Mouse (Mus musculus) liver, adult 2 months (tissue): ENCODE data around the gene Prkcg. TPM values are rescaled to one million over a fixed set of nuclear protein-coding genes. Genes with fewer than 3 reads are reported as not detected.

Source experiments
- DNase-seq: peaks from one replicate; pipeline ENCODE4 v3.0.0-alpha.2; 2011; ENCODE audit warnings: low read depth, low spot score; ENCODE audit errors: extremely low read depth
- H3K27ac ChIP-seq: fragments of 200-500 bp; replicated peaks from 2 replicates; pipeline ENCODE4 v1.5.1; 2012; ENCODE audit warnings: low read depth, mild to moderate bottlenecking, control low read depth, inconsistent platforms, low read length; ENCODE audit not compliant: insufficient read depth
- H3K27me3 ChIP-seq: fragments of 200-500 bp; 2 replicates; pipeline ENCODE4 v1.6.1; 2012; ENCODE audit warnings: mild to moderate bottlenecking, moderate library complexity, low read length, inconsistent platforms; ENCODE audit not compliant: control insufficient read depth, insufficient read depth
- H3K36me3 ChIP-seq: fragments of 200-500 bp; 2 replicates; pipeline ENCODE4 v1.6.1; 2012; ENCODE audit warnings: low read length, inconsistent platforms; ENCODE audit not compliant: control insufficient read depth, insufficient read depth
- H3K4me1 ChIP-seq: fragments of 200-500 bp; 2 replicates; pipeline ENCODE4 v1.6.1; 2011; ENCODE audit warnings: low read length; ENCODE audit not compliant: control insufficient read depth, insufficient read depth
- H3K4me3 ChIP-seq: fragments of 200-500 bp; 2 replicates; pipeline ENCODE4 v1.5.1; 2011; ENCODE audit warnings: low read depth, mild to moderate bottlenecking, control low read depth, low read length, moderate library complexity; ENCODE audit not compliant: insufficient read depth
- H3K79me2 ChIP-seq: fragments of 200-500 bp; 2 replicates; pipeline ENCODE4 v1.6.1; 2012; ENCODE audit warnings: inconsistent platforms, mild to moderate bottlenecking, low read length, moderate library complexity; ENCODE audit not compliant: control insufficient read depth, insufficient read depth
- H3K9ac ChIP-seq: fragments of 200-500 bp; 2 replicates; pipeline ENCODE4 v1.6.1; 2012; ENCODE audit warnings: low read depth, mild to moderate bottlenecking, control low read depth, inconsistent platforms, low read length
- CTCF ChIP-seq: fragments of 200-500 bp; IDR thresholded peaks from 2 replicates; pipeline ENCODE4 v1.5.1; 2011; ENCODE audit warnings: low read depth, low read length, control low read depth
- POLR2A ChIP-seq: fragments of 200-500 bp; IDR thresholded peaks from 2 replicates; pipeline ENCODE4 v1.6.1; 2011; ENCODE audit warnings: low read length, control low read depth; ENCODE audit not compliant: insufficient read depth; ENCODE audit errors: extremely low read depth
- WGBS: fragments of 180-500 bp; shearing (Covaris S2); methylation state at CpG from one replicate; pipeline ENCODE4 v1.1.7; 2018; 5-methylcytosine and 5-hydroxymethylcytosine counted together
- polyA plus RNA-seq: library from polyadenylated mRNA; depleted of rRNA; stranded (reverse); fragments of >200 nt; gene quantifications from 2 replicates; pipeline ENCODE4 v1.2.3, GENCODE M21; 2012
- total RNA-seq: library from RNA; depleted of rRNA; stranded (reverse); fragments of >200 nt; gene quantifications from 2 replicates; pipeline ENCODE4 v1.2.3, GENCODE M21; 2014

Gene Prkcg
- total and polyA plus RNA-seq, 2 experiments, result under 0.01 to 0.26 TPM

DNA sequence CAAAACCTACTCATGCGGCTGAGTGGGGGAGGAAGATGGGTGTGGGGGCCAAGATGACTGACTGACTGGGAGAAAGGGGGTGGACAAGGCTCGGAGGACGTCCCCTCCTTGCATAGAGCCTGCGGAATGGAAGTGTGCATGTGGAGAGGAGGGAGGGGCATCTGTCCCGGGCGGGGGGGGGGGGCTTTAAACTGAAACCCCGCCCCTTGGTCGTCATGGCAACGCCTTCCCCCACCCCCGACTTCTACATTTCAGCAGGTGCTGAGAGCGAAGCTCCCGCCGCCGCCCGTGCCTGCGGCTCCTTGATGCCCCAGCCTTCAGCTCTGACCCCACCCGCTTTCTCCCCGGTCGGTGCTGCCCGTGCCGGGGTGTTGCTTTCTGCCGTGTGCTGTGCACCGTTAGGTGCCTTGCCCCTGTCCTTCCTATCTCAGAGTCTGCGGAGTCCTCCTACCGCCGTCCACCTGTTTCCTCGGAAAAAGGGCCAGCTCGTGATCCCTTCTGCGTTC is 14.3 kb downstream of the Prkcg start:
- Histone ChIP-seq H3K36me3 (0 out of 2 replicates have a peak, but pooled peaks cover 2% of the 10 kb centered on the region), H3K9ac (no peak overlapping the region), H3K4me3 (peak overlapping the region; percentile 13; the same call in 1 of the 2 replicates), H3K27ac (no peak overlapping the region), H3K27me3 (peaks cover 10% of the 10 kb centered on the region), H3K79me2 (no peaks in the 10 kb centered on the region), H3K4me1 (peaks cover 14% of the 10 kb centered on the region)
- TF ChIP-seq CTCF (no peak), POLR2A (no peak)
- no peak for DNase-seq
- whole genome bisulfite sequencing, result 2% methylated on average over 29 of the region's 29 CpGs

DNA sequence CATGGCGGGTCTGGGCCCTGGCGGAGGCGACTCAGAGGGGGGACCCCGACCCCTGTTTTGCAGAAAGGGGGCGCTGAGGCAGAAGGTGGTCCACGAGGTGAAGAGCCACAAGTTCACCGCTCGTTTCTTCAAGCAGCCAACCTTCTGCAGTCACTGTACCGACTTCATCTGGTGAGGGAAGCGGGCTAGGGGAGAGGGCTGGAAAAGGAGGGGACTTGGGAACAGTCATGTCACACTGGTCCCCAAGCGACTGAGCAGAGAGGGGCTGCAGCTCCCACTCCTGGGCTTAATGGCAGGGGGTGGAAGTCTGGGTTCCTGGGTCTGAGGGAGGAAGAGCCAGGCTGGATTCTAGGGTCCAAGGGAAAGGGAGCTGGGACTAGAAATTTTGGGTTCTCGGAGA is 14.8 kb downstream of the Prkcg start:
- Histone ChIP-seq H3K9ac (no peak overlapping the region), H3K79me2 (no peaks in the 10 kb centered on the region), H3K27me3 (peaks cover 10% of the 10 kb centered on the region), H3K4me3 (peak overlapping the region; percentile 13; the same call in 1 of the 2 replicates), H3K27ac (no peak overlapping the region), H3K4me1 (peaks cover 14% of the 10 kb centered on the region), H3K36me3 (0 out of 2 replicates have a peak, but pooled peaks cover under 1% of the 10 kb centered on the region)
- WGBS, result 17% methylated on average over 12 of the region's 12 CpGs
- TF ChIP-seq CTCF (no peak), POLR2A (no peak)
- no peak for DNase-seq

DNA sequence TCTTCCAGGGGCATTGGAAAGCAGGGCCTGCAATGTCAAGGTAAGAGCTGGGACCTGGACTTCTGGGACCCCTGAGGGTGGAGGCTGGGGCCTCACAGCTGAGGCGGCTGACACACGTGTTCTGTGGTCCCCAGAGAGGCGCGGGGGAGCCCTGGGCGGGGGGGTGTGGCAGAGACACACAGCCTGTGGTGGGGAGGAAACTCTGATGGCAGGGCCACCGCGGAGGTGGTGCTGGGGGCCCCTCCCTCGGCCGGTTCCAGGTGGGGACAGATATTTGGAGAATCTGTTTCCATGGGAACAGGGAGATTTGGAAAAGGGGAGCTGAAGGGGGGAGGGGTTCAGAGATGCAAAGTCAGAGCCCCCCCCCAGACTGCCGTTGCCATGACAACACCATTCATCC is 15.3 kb downstream of the Prkcg start:
- DNase-seq, result no peak

DNA sequence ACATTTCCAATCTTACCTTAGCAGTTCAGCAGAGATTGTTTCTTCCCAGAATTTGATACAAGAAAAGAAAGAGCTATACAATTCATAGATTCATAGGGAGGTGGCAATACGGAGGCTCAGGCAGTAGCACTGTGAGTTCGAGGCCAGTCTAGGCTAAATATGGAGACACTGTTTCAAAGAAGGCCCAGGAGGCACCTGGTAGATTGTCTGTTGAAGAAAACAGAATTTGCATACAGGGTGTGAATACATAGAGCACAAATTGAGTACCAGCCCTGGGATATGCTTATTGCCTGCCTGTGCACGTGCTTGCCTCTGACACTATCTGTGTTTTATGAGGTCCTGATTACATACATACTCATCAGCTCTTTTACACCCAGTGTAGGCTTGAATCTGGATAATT is 17.4 kb downstream of the Prkcg start:
- Histone ChIP-seq H3K4me1 (peaks cover 14% of the 10 kb centered on the region), H3K27me3 (peaks cover 10% of the 10 kb centered on the region), H3K79me2 (no peaks in the 10 kb centered on the region), H3K4me3 (no peak overlapping the region), H3K9ac (no peak overlapping the region), H3K27ac (no peak overlapping the region), H3K36me3 (no peaks in the 10 kb centered on the region)
- TF ChIP-seq POLR2A, result no peak
- no peak for TF ChIP-seq CTCF
- 77% methylated on average over 3 of the region's 3 CpGs for WGBS
- DNase-seq, result no peak

More for the DNA sequence above, 15.3 kb downstream of the Prkcg start:
- TF ChIP-seq CTCF (no peak), POLR2A (no peak)
- 21% methylated on average over 10 of the region's 10 CpGs for WGBS
- peaks cover 14% of the 10 kb centered on the region for H3K4me1 ChIP-seq
- H3K36me3 ChIP-seq, result no peaks in the 10 kb centered on the region
- H3K27me3 ChIP-seq, result peaks cover 10% of the 10 kb centered on the region
- H3K79me2 ChIP-seq, result no peaks in the 10 kb centered on the region
- no peak overlapping the region for H3K4me3 ChIP-seq
- H3K27ac ChIP-seq, result no peak overlapping the region
- H3K9ac ChIP-seq, result no peak overlapping the region

DNA sequence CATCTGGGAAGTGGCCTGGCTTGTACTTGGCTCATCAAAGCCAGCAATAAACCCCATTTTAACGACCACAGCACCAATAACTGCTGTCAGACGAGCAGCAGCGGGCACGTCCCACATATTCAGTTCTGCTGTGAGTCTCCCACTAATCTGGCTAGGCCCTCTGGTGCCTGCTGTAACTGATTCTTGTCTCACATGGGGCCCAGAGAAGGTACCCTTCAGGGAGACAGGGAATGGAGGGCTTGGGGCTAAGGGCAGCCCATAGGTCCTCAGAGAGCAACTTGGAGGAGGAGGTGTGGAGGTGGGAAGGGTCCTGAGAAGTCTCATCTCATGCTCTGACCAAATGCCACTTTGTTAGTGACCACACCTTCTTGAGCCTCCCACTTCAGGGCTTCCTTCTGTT is 19.7 kb downstream of the Prkcg start:
- Histone ChIP-seq H3K79me2 (no peaks in the 10 kb centered on the region), H3K4me1 (peaks cover under 1% of the 10 kb centered on the region), H3K4me3 (no peak overlapping the region), H3K9ac (no peak overlapping the region), H3K27ac (no peak overlapping the region), H3K27me3 (peaks cover 7% of the 10 kb centered on the region), H3K36me3 (no peaks in the 10 kb centered on the region)
- TF ChIP-seq CTCF, result no peak
- TF ChIP-seq POLR2A, result no peak
- no peak for DNase-seq
- WGBS, result 72% methylated on average over 4 of the region's 4 CpGs

DNA sequence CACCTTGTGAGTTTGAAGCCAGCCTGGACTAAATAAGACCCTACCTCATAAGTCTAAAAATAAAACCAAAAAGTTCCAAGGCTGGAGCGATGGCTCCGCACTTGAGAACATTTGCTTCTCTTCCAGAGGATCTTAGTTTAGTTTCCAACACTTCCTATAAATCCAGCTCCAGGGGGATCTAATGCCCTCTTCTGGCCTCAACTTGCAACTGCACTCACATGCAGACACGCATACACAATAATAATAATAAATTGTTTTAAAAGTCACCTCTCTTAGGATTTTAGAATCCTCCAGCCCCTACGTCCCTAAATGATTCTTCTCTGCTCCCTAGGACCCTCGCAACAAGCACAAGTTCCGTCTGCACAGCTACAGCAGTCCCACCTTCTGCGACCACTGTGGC is 21.3 kb downstream of the Prkcg start:
- Histone ChIP-seq H3K4me3 (no peak overlapping the region), H3K79me2 (no peaks in the 10 kb centered on the region), H3K27me3 (no peaks in the 10 kb centered on the region), H3K9ac (no peak overlapping the region), H3K4me1 (no peaks in the 10 kb centered on the region), H3K27ac (no peak overlapping the region), H3K36me3 (no peaks in the 10 kb centered on the region)
- DNase-seq, result no peak
- no peak for TF ChIP-seq POLR2A
- TF ChIP-seq CTCF, result no peak
- WGBS, result 95% methylated on average over 7 of the region's 7 CpGs
